Mouse (Mus musculus): ENCODE measurements around the gene Abat.

DNA sequence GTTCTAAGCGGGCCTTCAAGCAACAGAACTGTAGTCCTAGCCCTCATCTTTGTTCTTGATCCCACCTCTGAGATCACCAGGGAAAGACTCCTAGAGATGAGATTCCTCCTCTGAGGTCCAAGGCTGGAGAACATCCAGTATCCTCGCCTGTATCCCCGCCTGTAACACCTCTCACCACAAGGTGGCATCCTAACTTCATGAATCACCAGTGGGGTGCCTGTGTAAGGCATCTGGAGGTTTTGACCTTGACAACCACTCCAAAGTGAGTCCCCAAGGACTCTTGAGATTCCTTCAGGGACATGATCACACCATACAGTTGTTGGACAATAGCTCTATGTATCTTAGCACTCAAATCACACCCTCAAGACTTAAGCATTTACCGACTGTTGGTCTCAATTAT, 19.0 kb upstream of the Abat start:
- no peak for TF ChIP-seq POLR2A (IDR thresholded peaks at IDR 0.05; ENCODE audit: insufficient read depth, low read depth, low read length)
- TF ChIP-seq CTCF (IDR thresholded peaks at IDR 0.05) = peak; percentile 92
- TF ChIP-seq EP300 (IDR thresholded peaks at IDR 0.05; ENCODE audit: insufficient read depth, low read depth, low read length) = peak; percentile 81

Data from heart, adult 2 months (tissue).